Mouse (Mus musculus) heart, adult 2 months (tissue): ENCODE measurements around the gene Mup17. TPM values are rescaled to one million over a fixed set of nuclear protein-coding genes. Genes with fewer than 3 reads are reported as not detected.
"Not testable (repeated sequence)": the region's sequence is repeated elsewhere in the genome, so short reads cannot be mapped to it uniquely, and the experiment has no call there.

Experiments
- DNase-seq, 2 experiments: peaks; one replicate each; pipeline ENCODE4 v3.0.0; 2021
- H3K27ac ChIP-seq: fragments of 200-600 bp; 2 replicates; pipeline ENCODE4 v1.8.1; 2022
- H3K27me3 ChIP-seq: fragments of 200-500 bp; 2 replicates; pipeline ENCODE4 v1.6.1; 2012; ENCODE audit warnings: mild to moderate bottlenecking, low read length, inconsistent platforms, mixed read lengths; ENCODE audit not compliant: control insufficient read depth, insufficient read depth
- H3K36me3 ChIP-seq: fragments of 200-500 bp; 2 replicates; pipeline ENCODE4 v1.6.1; 2012; ENCODE audit warnings: low read length, inconsistent platforms; ENCODE audit not compliant: control insufficient read depth, insufficient read depth
- H3K4me1 ChIP-seq: fragments of 200-500 bp; 2 replicates; pipeline ENCODE4 v1.6.1; 2011; ENCODE audit warnings: low read length; ENCODE audit not compliant: control insufficient read depth, insufficient read depth
- H3K4me3 ChIP-seq: fragments of 200-600 bp; 2 replicates; pipeline ENCODE4 v1.8.1; 2022
- H3K79me2 ChIP-seq: fragments of 200-500 bp; replicated peaks from 2 replicates; pipeline ENCODE4 v1.6.1; 2012; ENCODE audit warnings: mild to moderate bottlenecking, inconsistent platforms, low read length, moderate library complexity, mixed read lengths; ENCODE audit not compliant: control insufficient read depth, insufficient read depth
- H3K9ac ChIP-seq: fragments of 200-500 bp; 2 replicates; pipeline ENCODE4 v1.6.1; 2012; ENCODE audit warnings: low read depth, mild to moderate bottlenecking, control low read depth, inconsistent platforms, low read length, mixed read lengths
- CTCF ChIP-seq: fragments of 200-600 bp; IDR thresholded peaks from 2 replicates; pipeline ENCODE4 v1.8.1; 2022; ENCODE audit warnings: antibody characterized with exemption, mild to moderate bottlenecking, moderate library complexity
- WGBS: fragments of 180-500 bp; shearing (Covaris S2); methylation state at CpG from one replicate; pipeline ENCODE4 v1.1.7; 2018; 5-methylcytosine and 5-hydroxymethylcytosine counted together
- intact Hi-C: fragments of 180-260 bp; cut with DNase I; formaldehyde crosslinking; loops from one replicate; pipeline ENCODE4 v1.15.1; 2025
- long read RNA-seq: library from polyadenylated mRNA; stranded (forward); transcript quantifications from one replicate; pipeline ENCODE4 v2.0.0, GENCODE M21; 2021
- polyA plus RNA-seq: library from polyadenylated mRNA; depleted of rRNA; stranded (reverse); fragments of >200 nt; gene quantifications from 2 replicates; pipeline ENCODE4 v1.2.3, GENCODE M21; 2012; rRNA removed
- total RNA-seq, 2 experiments: library from RNA; stranded (reverse); gene quantifications; 2 replicates each; pipeline ENCODE4 v1.2.3; 2021

The Mup17 gene
- not detected for total RNA-seq
- polyA plus RNA-seq: not detected in 2 replicates
- long read RNA-seq: 0 reads

DNA sequence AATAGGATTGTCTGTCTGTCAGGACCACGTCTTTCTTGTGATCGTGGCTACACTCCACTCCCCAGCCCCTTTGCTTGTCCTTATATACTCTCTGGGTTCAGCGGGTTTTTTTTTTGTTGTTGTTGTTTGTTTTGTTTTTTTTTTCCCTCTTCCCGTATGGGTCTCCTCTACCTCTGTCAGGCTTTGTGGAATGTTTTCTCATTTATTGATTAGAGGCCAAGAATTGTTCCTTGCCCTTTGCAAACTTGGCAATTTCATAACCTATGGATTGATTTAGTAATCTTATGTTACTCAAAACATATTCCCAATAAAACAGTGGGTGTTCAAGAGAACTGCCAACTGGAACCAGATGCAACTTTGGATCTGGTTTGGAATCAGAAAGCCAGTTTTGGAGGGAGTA, at the start of gene Mup17:
Gene Mup17, minus strand, starts transcription at position 101 of the 400 bp plus-strand sequence.
- H3K27ac ChIP-seq, H3K36me3 ChIP-seq, H3K9ac ChIP-seq, DNase-seq, H3K4me1 ChIP-seq, H3K4me3 ChIP-seq, H3K27me3 ChIP-seq, H3K79me2 ChIP-seq, intact Hi-C loops: not testable (repeated sequence)
- 64% methylated on average over 4 of the region's 4 CpGs for WGBS

DNA sequence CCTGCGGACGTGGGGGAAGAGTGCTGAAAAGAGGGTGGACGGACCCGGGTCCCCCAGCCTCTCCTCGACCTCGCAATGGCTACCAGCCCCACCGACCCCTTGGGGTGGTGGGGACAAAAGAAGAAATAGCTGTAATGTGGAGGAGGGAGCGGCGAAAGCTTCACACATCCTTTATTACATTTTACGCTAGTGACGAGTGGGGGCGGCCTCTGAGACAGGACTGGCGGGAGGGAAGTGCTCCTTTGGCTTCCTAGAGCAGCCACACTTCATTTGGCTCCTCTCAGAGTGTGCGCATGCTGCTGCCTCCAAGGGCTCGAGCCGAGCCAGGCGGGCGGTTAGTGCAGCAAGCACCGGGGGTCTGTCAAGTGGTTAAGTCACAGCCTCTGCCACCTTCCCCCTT, 24.1 kb downstream of the Mup17 start:
- H3K27me3 ChIP-seq, intact Hi-C loops, H3K36me3 ChIP-seq, H3K79me2 ChIP-seq, H3K27ac ChIP-seq, DNase-seq, H3K4me1 ChIP-seq, H3K9ac ChIP-seq, H3K4me3 ChIP-seq: not testable (repeated sequence)
- 82% methylated on average over 19 of the region's 19 CpGs for WGBS

DNA sequence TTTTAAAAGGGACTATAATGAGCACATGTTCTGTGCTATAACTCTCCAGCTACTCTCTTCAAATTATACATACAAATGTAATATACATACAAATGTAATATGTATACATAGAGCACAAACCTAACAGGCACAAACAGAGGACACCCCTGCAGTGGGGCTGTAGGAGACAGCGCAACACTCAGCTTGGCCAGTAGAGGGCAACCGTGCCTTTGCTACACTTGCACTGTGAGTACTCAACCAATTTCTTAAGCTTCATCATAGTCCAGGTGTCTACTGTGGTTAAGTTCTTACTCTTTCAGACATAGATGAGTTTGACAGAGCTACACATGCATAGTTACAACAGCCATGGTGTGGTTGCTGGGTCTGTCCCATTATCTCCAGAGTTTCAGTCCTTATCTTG, 39.8 kb downstream of the Mup17 start:
- peak; percentile 49 for TF ChIP-seq CTCF
- H3K79me2 ChIP-seq, H3K9ac ChIP-seq, H3K36me3 ChIP-seq, H3K27me3 ChIP-seq, H3K4me3 ChIP-seq, intact Hi-C loops, H3K27ac ChIP-seq, H3K4me1 ChIP-seq: not testable (repeated sequence)
- WGBS: 24% methylated on average over 2 of the region's 2 CpGs
- peak in 1 of 2 experiments; percentile 16 for DNase-seq

Other genes with a start within 250 kb of the Mup17 start
- gene Mup15, start 156.1 kb downstream of the Mup17 start, total RNA-seq: not detected
- not detected in 2 replicates for gene Mup15, start 156.1 kb downstream of the Mup17 start, polyA plus RNA-seq
- gene Mup16, start 76.3 kb downstream of the Mup17 start, total RNA-seq: under 1 TPM in 1 of 2 experiments, not detected in 1; 0.48 TPM
- not detected in 2 replicates for gene Mup16, start 76.3 kb downstream of the Mup17 start, polyA plus RNA-seq
- gene Mup18, start 78.3 kb upstream of the Mup17 start, total RNA-seq: not detected
- not detected in 2 replicates for gene Mup18, start 78.3 kb upstream of the Mup17 start, polyA plus RNA-seq
- not detected for gene Mup19, start 186.4 kb upstream of the Mup17 start, total RNA-seq
- not detected in 2 replicates for gene Mup19, start 186.4 kb upstream of the Mup17 start, polyA plus RNA-seq
- gene Mup5, start 239.4 kb upstream of the Mup17 start, total RNA-seq: not detected
- gene Mup5, start 239.4 kb upstream of the Mup17 start, polyA plus RNA-seq: not detected in 2 replicates